Mouse (Mus musculus) right cerebral cortex, adult 2 months (tissue): ENCODE measurements at regions not wholly inside any gene's neighbourhood (a gene's known extent, or its start where the extent isn't known, plus 50 kb on each side); places are given as distances from the start of the nearest gene placed in this dataset.
A peak's percentile ranks its signal among the peaks of the same experiment; 100 is the strongest.

ENCODE experiments used
- DNase-seq, 2 experiments: peaks; one replicate each; pipeline ENCODE4 v3.0.0; 2021 to 2022; ENCODE audit warnings: low spot score in 2 of 2

- no peak for DNase-seq
Measured at GRCm38 (mm10) chr19:36178828-36179251, 58.9 kb upstream of the Ankrd1 start.

- no peak for DNase-seq
Measured at GRCm38 (mm10) chr19:36180329-36180728, 60.4 kb upstream of the Ankrd1 start.

GRCm38 (mm10) chr19:36181535-36181934 lies 61.6 kb upstream of the Ankrd1 start:
- no peak for DNase-seq

GRCm38 (mm10) chr19:36183127-36183526 lies 63.2 kb upstream of the Ankrd1 start:
- peak; percentile 77 to 79 for DNase-seq

GRCm38 (mm10) chr19:36189662-36190061 lies 69.8 kb upstream of the Ankrd1 start:
- DNase-seq: no peak

GRCm38 (mm10) chr19:36191641-36192040 lies 71.7 kb upstream of the Ankrd1 start:
- no peak for DNase-seq

- DNase-seq: no peak
Measured at GRCm38 (mm10) chr19:36204269-36204668, 84.4 kb upstream of the Ankrd1 start.

GRCm38 (mm10) chr19:36204965-36205718 lies 85.2 kb upstream of the Ankrd1 start:
- no peak for DNase-seq

GRCm38 (mm10) chr19:36207735-36208288 lies 87.9 kb upstream of the Ankrd1 start:
- DNase-seq: peak; percentile 22 to 48

- peak in 1 of 2 experiments; percentile 32 for DNase-seq
Measured at GRCm38 (mm10) chr19:36208419-36208818, 88.5 kb upstream of the Ankrd1 start.

- DNase-seq: peak; percentile 17 to 41
Measured at GRCm38 (mm10) chr19:36213461-36213860, 93.6 kb upstream of the Ankrd1 start.

GRCm38 (mm10) chr19:36214188-36214968 lies 94.5 kb upstream of the Ankrd1 start:
- peak; percentile 52 to 58 for DNase-seq

- DNase-seq: no peak
Measured at GRCm38 (mm10) chr19:36217177-36217576, 97.3 kb upstream of the Ankrd1 start.

GRCm38 (mm10) chr19:36217605-36218004 lies 97.7 kb upstream of the Ankrd1 start:
- no peak for DNase-seq

- DNase-seq: no peak
Measured at GRCm38 (mm10) chr19:36218921-36219320, 99.0 kb upstream of the Ankrd1 start.

- no peak for DNase-seq
Measured at GRCm38 (mm10) chr19:36221104-36221503, 101.2 kb upstream of the Ankrd1 start.

GRCm38 (mm10) chr19:36221596-36221995 lies 101.7 kb upstream of the Ankrd1 start:
- no peak for DNase-seq

GRCm38 (mm10) chr19:36222198-36222597 lies 102.3 kb upstream of the Ankrd1 start:
- no peak for DNase-seq

GRCm38 (mm10) chr19:36224518-36224917 lies 104.6 kb upstream of the Ankrd1 start:
- no peak for DNase-seq

- no peak for DNase-seq
Measured at GRCm38 (mm10) chr19:36225612-36226011, 105.7 kb upstream of the Ankrd1 start.

- no peak for DNase-seq
Measured at GRCm38 (mm10) chr19:36227418-36228160, 107.7 kb upstream of the Ankrd1 start.

- no peak for DNase-seq
Measured at GRCm38 (mm10) chr19:36229315-36229714, 109.4 kb upstream of the Ankrd1 start.
